Comparison of ENCODE assay signal across 7 mouse cellular contexts in the genomic region with DNA sequence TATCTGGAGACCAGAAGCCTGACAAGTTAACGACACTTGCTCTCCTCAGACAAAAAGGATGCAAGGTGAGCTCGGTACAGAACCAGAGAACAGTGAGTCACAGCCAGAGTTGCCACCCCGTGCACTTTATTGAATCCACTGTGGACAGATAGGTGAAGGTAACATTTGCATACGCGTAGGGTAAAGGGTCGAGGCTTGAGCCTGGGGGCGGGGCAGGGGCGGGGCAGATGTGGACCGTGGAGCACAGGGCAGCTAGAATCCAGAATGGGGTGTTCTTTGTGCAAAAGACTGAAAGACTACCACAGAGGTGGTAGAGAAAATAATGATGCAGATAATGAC. TPM values are rescaled to one million over a fixed set of nuclear protein-coding genes. Genes with fewer than 3 reads are reported as not detected.
DNase-seq lines count a peak whose midpoint lies in the region; ATAC-seq and TF ChIP-seq lines count a peak whose summit lies in the region.

No protein-coding gene starts in this region.

- no peak for TF ChIP-seq CTCF in E14TG2a.4 (conservative IDR thresholded peaks at IDR 0.05; ENCODE audit: low read length)

- no peak for ATAC-seq in hindbrain, embryonic 14.5 days (ENCODE audit: low FRiP score)
- 0 out of 2 replicates have a peak, but pooled peaks have one; percentile 9 for ATAC-seq in megakaryocyte, adult 5-6 weeks (ENCODE audit: poor library complexity, severe bottlenecking)

- peaks cover 50% of the 10 kb centered on the region for H3K36me3 ChIP-seq in E14TG2a.4 (ENCODE audit: insufficient read depth, low read length)
- H3K36me3 ChIP-seq in hindbrain, embryonic 14.5 days (replicated peaks; ENCODE audit: control insufficient read depth, insufficient read depth) = no peaks in the 10 kb centered on the region

- intact Hi-C loops in gastrocnemius, postnatal 36 days (cut with DNase I) = loop anchor here (5.0 kb wide), 1 partner anchor 93 kb away; no protein-coding TSS in a partner anchor

- peak; percentile 62 for DNase-seq in R1 (ENCODE audit: low read depth, low spot score)
- no peak for DNase-seq in hindbrain, embryonic 14.5 days (ENCODE audit: low spot score)
- no peak for DNase-seq in frontal cortex, postnatal 25 days (ENCODE audit: low spot score in 2 of 2)
- DNase-seq in layer of hippocampus, postnatal 25 days (ENCODE audit: extremely low spot score in 1 of 2, low spot score in 1 of 2) = no peak
- no peak for DNase-seq in gastrocnemius, postnatal 36 days

- H3K4me2 ChIP-seq in hindbrain, embryonic 14.5 days (replicated peaks) = peak overlapping the region; percentile 61

- H3K9me3 ChIP-seq in E14TG2a.4 (ENCODE audit: low read length) = no peaks in the 10 kb centered on the region
- H3K9me3 ChIP-seq in hindbrain, embryonic 14.5 days (ENCODE audit: control insufficient read depth, low read length) = no peaks in the 10 kb centered on the region

- no peaks in the 10 kb centered on the region for H3K27me3 ChIP-seq in E14TG2a.4 (ENCODE audit: insufficient read depth, low read length)
- no peaks in the 10 kb centered on the region for H3K27me3 ChIP-seq in hindbrain, embryonic 14.5 days (ENCODE audit: control insufficient read depth, insufficient read depth, low read length)

- H3K4me1 ChIP-seq in E14TG2a.4 (replicated peaks; ENCODE audit: low read depth, low read length) = peaks cover 82% of the 10 kb centered on the region
- H3K4me1 ChIP-seq in hindbrain, embryonic 14.5 days (replicated peaks; ENCODE audit: control insufficient read depth, insufficient read depth, low read length) = peaks cover 8% of the 10 kb centered on the region; the same call in 1 of the 2 replicates

- H3K9ac ChIP-seq in hindbrain, embryonic 14.5 days = 0 out of 2 replicates have a peak overlapping the region, but pooled peaks have one; percentile 17

- H3K27ac ChIP-seq in hindbrain, embryonic 14.5 days = no peak overlapping the region

- peak overlapping the region; percentile 93 for H3K4me3 ChIP-seq in E14TG2a.4 (replicated peaks; ENCODE audit: low read length)
- peak overlapping the region; percentile 33 for H3K4me3 ChIP-seq in hindbrain, embryonic 14.5 days (replicated peaks; ENCODE audit: low read length)

- 15% methylated on average over 9 of the region's 9 CpGs for WGBS in hindbrain, embryonic 14.5 days

RNA-seq across cellular contexts. Expression of gene Gm45717, which starts 1.0 kb away (rescaled TPM):
- not detected in 2 replicates for polyA plus RNA-seq in hindbrain, embryonic 14.5 days (2014; fragmentation: Nextera tagmentation; extraction: Ambion mirVana)
- total RNA-seq in megakaryocyte, adult 5-6 weeks (2015) = not detected in 2 replicates
- 0.88 TPM in 1 of 2 replicates, not detected in the other for total RNA-seq in megakaryocyte, adult 5-6 weeks (2017)
- not detected for total RNA-seq in layer of hippocampus, postnatal 25 days (2021)
- total RNA-seq in gastrocnemius, postnatal 36 days (2021) = not detected

RNA-seq across cellular contexts. Expression of gene Ifitm2, which starts 1.1 kb away (rescaled TPM):
- polyA plus RNA-seq in hindbrain, embryonic 14.5 days (2014; fragmentation: Nextera tagmentation; extraction: Ambion mirVana) = 201 and 234 TPM in 2 replicates
- 773 and 813 TPM in 2 replicates for total RNA-seq in megakaryocyte, adult 5-6 weeks (2015)
- total RNA-seq in megakaryocyte, adult 5-6 weeks (2017) = 401 and 447 TPM in 2 replicates
- total RNA-seq in layer of hippocampus, postnatal 25 days (2021) = 10 to 100 TPM in 1 of 2 experiments, 1 to 10 TPM in 1; 9.7 to 13.4 TPM
- 10 to 100 TPM; 50.9 to 51.8 TPM for total RNA-seq in gastrocnemius, postnatal 36 days (2021)

RNA-seq across cellular contexts. Expression of gene Ifitm5, which starts 4.6 kb away (rescaled TPM):
- polyA plus RNA-seq in hindbrain, embryonic 14.5 days (2014; fragmentation: Nextera tagmentation; extraction: Ambion mirVana) = 0.55 TPM in 1 of 2 replicates, not detected in the other
- total RNA-seq in megakaryocyte, adult 5-6 weeks (2015) = 0.78 and 2.3 TPM in 2 replicates
- 1.3 TPM in 1 of 2 replicates, not detected in the other for total RNA-seq in megakaryocyte, adult 5-6 weeks (2017)
- not detected for total RNA-seq in layer of hippocampus, postnatal 25 days (2021)
- under 1 TPM in 1 of 2 experiments, not detected in 1; 0.35 TPM for total RNA-seq in gastrocnemius, postnatal 36 days (2021)

RNA-seq across cellular contexts. Expression of gene Ifitm1, which starts 12.3 kb away (rescaled TPM):
- 16.8 and 21.9 TPM in 2 replicates for polyA plus RNA-seq in hindbrain, embryonic 14.5 days (2014; fragmentation: Nextera tagmentation; extraction: Ambion mirVana)
- total RNA-seq in megakaryocyte, adult 5-6 weeks (2015) = 110 and 111 TPM in 2 replicates
- 48.4 and 56.3 TPM in 2 replicates for total RNA-seq in megakaryocyte, adult 5-6 weeks (2017)
- 1 to 10 TPM; 1.3 to 1.5 TPM for total RNA-seq in layer of hippocampus, postnatal 25 days (2021)
- total RNA-seq in gastrocnemius, postnatal 36 days (2021) = under 1 TPM in 1 of 2 experiments, not detected in 1; 0.77 TPM

RNA-seq across cellular contexts. Expression of gene Pgghg, which starts 13.5 kb away (rescaled TPM):
- polyA plus RNA-seq in hindbrain, embryonic 14.5 days (2014; fragmentation: Nextera tagmentation; extraction: Ambion mirVana) = 8.2 and 9.2 TPM in 2 replicates
- total RNA-seq in megakaryocyte, adult 5-6 weeks (2015) = 8.7 and 9.3 TPM in 2 replicates
- total RNA-seq in megakaryocyte, adult 5-6 weeks (2017) = 7.8 and 10.2 TPM in 2 replicates
- 1 to 10 TPM; 4.0 to 7.1 TPM for total RNA-seq in layer of hippocampus, postnatal 25 days (2021)
- 1 to 10 TPM; 3.6 to 4.6 TPM for total RNA-seq in gastrocnemius, postnatal 36 days (2021)

Comparison
In these comparisons a context has a peak if more than half of its experiments do, and no peak if none do; other contexts are left out.
1. RNA of gene Ifitm2, which starts 1.1 kb away (total RNA-seq): 401 to 813 TPM in megakaryocyte, adult 5-6 weeks; 50.9 to 51.8 TPM in gastrocnemius, postnatal 36 days and 9.7 to 13.4 TPM in layer of hippocampus, postnatal 25 days; every median in the first group is over 4 times any median in the second.